ENCODE assay signal across 21 mouse cellular contexts in the genomic region with DNA sequence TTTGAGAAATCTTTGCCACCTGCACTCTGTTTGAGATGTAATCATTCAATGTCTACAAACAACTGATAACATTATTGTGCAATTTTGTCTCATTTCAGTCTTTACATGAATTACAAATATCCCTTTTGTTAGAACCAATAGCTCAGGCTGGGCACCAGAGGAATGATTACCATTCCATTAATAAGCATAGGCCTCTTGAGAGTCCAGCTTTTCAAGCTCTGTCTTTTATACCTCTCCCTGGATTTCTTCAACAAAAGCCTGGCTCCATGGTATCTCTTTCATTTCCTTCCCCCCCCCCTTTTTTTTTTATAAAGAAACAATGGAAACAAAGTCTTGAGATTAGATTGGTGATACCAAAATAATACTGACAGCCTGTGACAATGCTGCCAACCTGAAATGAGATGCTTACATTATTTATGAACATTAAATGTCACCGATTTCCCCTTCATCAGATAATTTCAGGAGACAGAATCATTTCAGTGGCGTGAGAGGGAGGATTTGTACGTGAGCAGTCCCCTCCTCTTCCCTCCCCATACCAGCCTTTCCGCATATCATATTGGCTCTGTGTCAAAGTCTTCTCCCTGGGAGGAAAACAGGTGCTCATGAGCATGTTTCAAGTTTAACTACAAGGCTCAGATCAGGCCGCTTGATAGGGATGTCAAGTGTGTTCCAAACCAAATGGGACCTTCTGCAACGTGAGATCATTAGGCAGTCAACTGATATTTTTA.
DNase-seq lines count a peak whose midpoint lies in the region; ATAC-seq lines count a peak whose summit lies in the region.
"Had no signal": no experiment of that assay in that cellular context is flagged by ENCODE, and none has a peak within 500 bp of the region (broad histone marks: within the 10 kb centered on the region; RNA-seq: fewer than 3 reads in every experiment).

No protein-coding gene starts in this region.

- whole genome bisulfite sequencing in neural tube, embryonic 11.5 days = 51% methylated on average over 6 of the region's 6 CpGs
- WGBS in hindbrain, embryonic 12.5 days = 31% methylated on average over 6 of the region's 6 CpGs
- WGBS in midbrain, embryonic 11.5 days = 23% methylated on average over 6 of the region's 6 CpGs
- WGBS in neural tube, embryonic 14.5 days = 21% methylated on average over 6 of the region's 6 CpGs

- no peak overlapping the region for H3K4me2 ChIP-seq in neural tube, embryonic 11.5 days (ENCODE audit: low read depth)
- no peak overlapping the region for H3K4me2 ChIP-seq in hindbrain, embryonic 12.5 days (replicated peaks)
- no peak overlapping the region for H3K4me2 ChIP-seq in midbrain, embryonic 11.5 days
- H3K4me2 ChIP-seq in neural tube, embryonic 14.5 days (ENCODE audit: low read depth, low read length) = no peak overlapping the region
- H3K4me2 ChIP-seq: heart, embryonic 13.5 days; kidney, embryonic 15.5 days; liver, embryonic 11.5 days had no signal

- H3K27ac ChIP-seq in neural tube, embryonic 11.5 days (ENCODE audit: low read depth, low read length) = no peak overlapping the region
- peak overlapping the region; percentile 41; the same call in 1 of the 2 replicates for H3K27ac ChIP-seq in hindbrain, embryonic 12.5 days
- 0 out of 2 replicates have a peak overlapping the region, but pooled peaks have one; percentile 1 for H3K27ac ChIP-seq in midbrain, embryonic 11.5 days (ENCODE audit: low read depth, low read length)
- peak overlapping the region; percentile 8; the same call in 1 of the 2 replicates for H3K27ac ChIP-seq in neural tube, embryonic 14.5 days (ENCODE audit: low read depth, low read length)
- H3K27ac ChIP-seq: heart, embryonic 13.5 days; kidney, embryonic 15.5 days had no signal

- ATAC-seq in neural tube, embryonic 11.5 days (ENCODE audit: insufficient read depth, low FRiP score, low TSS enrichment) = peak; percentile 8; the same call in 1 of the 2 replicates
- ATAC-seq in hindbrain, embryonic 12.5 days (ENCODE audit: low FRiP score) = peak; percentile 86
- ATAC-seq in midbrain, embryonic 11.5 days (ENCODE audit: low FRiP score) = peak; percentile 89
- ATAC-seq in neural tube, embryonic 14.5 days (ENCODE audit: low read depth) = peak; percentile 71; the same call in 1 of the 2 replicates
- ATAC-seq in monocyte, adult 5-6 weeks (replicated peaks; ENCODE audit: insufficient number of reproducible peaks, low FRiP score, low TSS enrichment, poor library complexity, severe bottlenecking) = no peak
- ATAC-seq: activated CD4-positive, CD25-positive, alpha-beta regulatory T cell, adult 4 months; intestine, embryonic 16.5 days; Patski had no signal

- H3K9ac ChIP-seq in neural tube, embryonic 11.5 days (ENCODE audit: low read length) = no peak overlapping the region
- no peak overlapping the region for H3K9ac ChIP-seq in hindbrain, embryonic 12.5 days
- no peak overlapping the region for H3K9ac ChIP-seq in midbrain, embryonic 11.5 days (ENCODE audit: low read length)
- no peak overlapping the region for H3K9ac ChIP-seq in neural tube, embryonic 14.5 days (replicated peaks; ENCODE audit: low read depth, low read length)
- H3K9ac ChIP-seq: heart, embryonic 13.5 days; kidney, embryonic 15.5 days had no signal

- H3K4me1 ChIP-seq in neural tube, embryonic 11.5 days (ENCODE audit: control insufficient read depth, insufficient read depth, low read length) = no peaks in the 10 kb centered on the region
- H3K4me1 ChIP-seq in hindbrain, embryonic 12.5 days = no peaks in the 10 kb centered on the region
- no peaks in the 10 kb centered on the region for H3K4me1 ChIP-seq in midbrain, embryonic 11.5 days (ENCODE audit: control insufficient read depth, insufficient read depth, low read length)
- no peaks in the 10 kb centered on the region for H3K4me1 ChIP-seq in neural tube, embryonic 14.5 days (ENCODE audit: control insufficient read depth, insufficient read depth, low read length)
- H3K4me1 ChIP-seq: heart, embryonic 13.5 days; kidney, embryonic 15.5 days had no signal

- DNase-seq in neural tube, embryonic 11.5 days (ENCODE audit: low spot score) = no peak
- no peak for DNase-seq in neural tube, embryonic 10.5 days (ENCODE audit: extremely low spot score, low spot score)
- DNase-seq in midbrain, embryonic 11.5 days (ENCODE audit: low spot score, missing footprints) = peak; percentile 86
- DNase-seq in gastrocnemius, postnatal 10 days = no peak
- DNase-seq: adrenal gland, postnatal 14 days; cerebellum, adult 9-10 months; heart, adult 11 months; heart, postnatal 36 days; left cerebral cortex, postnatal 4 days; lung, adult 2 months; lung, postnatal 4 days had no signal

- no peaks in the 10 kb centered on the region for H3K9me3 ChIP-seq in neural tube, embryonic 11.5 days (ENCODE audit: control insufficient read depth, low read length)
- H3K9me3 ChIP-seq in hindbrain, embryonic 12.5 days (replicated peaks) = no peaks in the 10 kb centered on the region
- no peaks in the 10 kb centered on the region for H3K9me3 ChIP-seq in midbrain, embryonic 11.5 days (ENCODE audit: control insufficient read depth, low read length)
- H3K9me3 ChIP-seq in neural tube, embryonic 14.5 days (ENCODE audit: control insufficient read depth, low read length) = no peaks in the 10 kb centered on the region
- H3K9me3 ChIP-seq: heart, embryonic 13.5 days; kidney, embryonic 15.5 days had no signal

- no peak overlapping the region for H3K4me3 ChIP-seq in neural tube, embryonic 11.5 days (ENCODE audit: low read depth, low read length)
- H3K4me3 ChIP-seq in hindbrain, embryonic 12.5 days = no peak overlapping the region
- H3K4me3 ChIP-seq in midbrain, embryonic 11.5 days (ENCODE audit: low read depth, low read length) = no peak overlapping the region
- no peak overlapping the region for H3K4me3 ChIP-seq in neural tube, embryonic 14.5 days (ENCODE audit: low read depth, low read length)
- H3K4me3 ChIP-seq: erythroblast, embryonic 14.5 days; heart, embryonic 13.5 days; kidney, embryonic 15.5 days had no signal

- H3K27me3 ChIP-seq in neural tube, embryonic 11.5 days (ENCODE audit: control insufficient read depth, insufficient read depth, low read length) = no peaks in the 10 kb centered on the region
- H3K27me3 ChIP-seq in hindbrain, embryonic 12.5 days = no peaks in the 10 kb centered on the region
- no peaks in the 10 kb centered on the region for H3K27me3 ChIP-seq in midbrain, embryonic 11.5 days (ENCODE audit: control insufficient read depth, insufficient read depth, low read length)
- no peaks in the 10 kb centered on the region for H3K27me3 ChIP-seq in neural tube, embryonic 14.5 days (ENCODE audit: control insufficient read depth, insufficient read depth, low read length)
- H3K27me3 ChIP-seq: heart, embryonic 13.5 days; kidney, embryonic 15.5 days; Patski had no signal

- H3K36me3 ChIP-seq in neural tube, embryonic 11.5 days (ENCODE audit: control insufficient read depth, insufficient read depth, low read length) = no peaks in the 10 kb centered on the region
- H3K36me3 ChIP-seq in hindbrain, embryonic 12.5 days = no peaks in the 10 kb centered on the region
- no peaks in the 10 kb centered on the region for H3K36me3 ChIP-seq in midbrain, embryonic 11.5 days (ENCODE audit: control insufficient read depth, insufficient read depth, low read length)
- H3K36me3 ChIP-seq in neural tube, embryonic 14.5 days (ENCODE audit: control insufficient read depth, insufficient read depth, low read length) = no peaks in the 10 kb centered on the region
- H3K36me3 ChIP-seq: heart, embryonic 13.5 days; kidney, embryonic 15.5 days had no signal
